Mouse (Mus musculus): ENCODE results near the gene Tmem266. TPM values are rescaled to one million over a fixed set of nuclear protein-coding genes. Genes with fewer than 3 reads are reported as not detected.

The Tmem266 gene
- polyA plus RNA-seq, 1 experiment from 2014 or later, result 7.0 TPM

DNA sequence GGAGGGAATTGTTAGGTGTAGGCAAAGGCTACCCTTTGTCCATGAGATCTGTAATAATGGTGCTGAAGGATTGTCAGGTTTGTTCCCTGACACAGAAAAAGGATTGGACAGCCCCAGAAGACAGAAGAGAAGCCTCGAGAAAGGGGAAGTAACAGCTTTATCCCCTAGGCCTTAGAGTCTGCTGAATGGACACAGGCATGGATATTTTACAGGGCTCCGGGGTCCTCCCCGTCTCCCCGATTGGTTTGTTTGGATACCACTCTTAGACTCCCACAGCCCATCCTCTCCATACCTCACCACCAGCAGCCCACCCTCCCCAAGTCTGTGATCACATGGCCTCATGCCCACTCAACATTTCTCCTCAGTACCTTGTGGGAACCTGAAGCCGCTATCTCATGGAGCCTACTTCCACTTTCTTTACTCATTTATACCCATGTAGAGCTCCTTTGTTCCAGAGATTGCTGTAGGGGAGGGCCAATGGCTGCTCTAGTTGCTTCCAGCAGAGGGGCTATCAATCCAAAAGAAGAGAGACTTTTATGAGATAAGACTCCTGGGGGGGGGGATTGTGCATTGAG lies 112.6 kb downstream of the Tmem266 start:
- no peaks in the 10 kb centered on the region for H3K27me3 ChIP-seq (ENCODE audit: control insufficient read depth, insufficient read depth, low read depth, low read length)
- H3K4me3 ChIP-seq (ENCODE audit: low read depth, low read length), result no peak overlapping the region
- no peak overlapping the region for H3K9ac ChIP-seq (ENCODE audit: low read depth, low read length)
- H3K36me3 ChIP-seq (ENCODE audit: control insufficient read depth, insufficient read depth, low read length), result no peaks in the 10 kb centered on the region
- 99% methylated on average over 5 of the region's 5 CpGs for WGBS
- H3K9me3 ChIP-seq (replicated peaks; ENCODE audit: control insufficient read depth, low read length, poor library complexity, severe bottlenecking), result no peaks in the 10 kb centered on the region
- no peaks in the 10 kb centered on the region for H3K4me1 ChIP-seq (ENCODE audit: control insufficient read depth, insufficient read depth, low read length)
- no peak overlapping the region for H3K27ac ChIP-seq (ENCODE audit: low read length)
- no peak for ATAC-seq
- H3K4me2 ChIP-seq (ENCODE audit: low read length), result no peak overlapping the region

DNA sequence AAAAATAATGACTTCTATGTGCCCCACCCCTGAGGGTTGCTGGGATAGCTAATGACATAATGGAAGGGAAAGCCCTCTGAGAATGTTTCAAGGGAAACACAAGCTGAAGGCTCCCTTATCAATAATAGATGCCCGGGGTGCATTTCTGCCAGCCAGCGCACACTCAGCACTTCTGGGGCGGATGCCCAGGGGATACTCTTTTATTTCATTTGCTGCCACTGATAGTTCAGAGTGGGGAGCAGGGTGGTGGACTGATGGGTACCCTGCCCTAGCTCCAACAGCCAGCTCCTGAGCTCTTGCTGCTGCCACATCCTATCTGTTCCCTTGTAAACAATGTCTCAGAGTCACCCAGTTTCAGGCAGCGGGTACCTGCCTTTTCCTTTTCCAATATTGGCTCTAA lies 120.8 kb downstream of the Tmem266 start:
- no peak overlapping the region for H3K4me3 ChIP-seq (ENCODE audit: low read depth, low read length)
- no peaks in the 10 kb centered on the region for H3K27me3 ChIP-seq (ENCODE audit: control insufficient read depth, insufficient read depth, low read depth, low read length)
- H3K4me2 ChIP-seq (ENCODE audit: low read length), result no peak overlapping the region
- no peaks in the 10 kb centered on the region for H3K4me1 ChIP-seq (ENCODE audit: control insufficient read depth, insufficient read depth, low read length)
- H3K9ac ChIP-seq (ENCODE audit: low read depth, low read length), result no peak overlapping the region
- H3K9me3 ChIP-seq (replicated peaks; ENCODE audit: control insufficient read depth, low read length, poor library complexity, severe bottlenecking), result no peaks in the 10 kb centered on the region
- WGBS, result 85% methylated on average over 4 of the region's 4 CpGs
- H3K27ac ChIP-seq (ENCODE audit: low read length), result no peak overlapping the region
- no peaks in the 10 kb centered on the region for H3K36me3 ChIP-seq (ENCODE audit: control insufficient read depth, insufficient read depth, low read length)
- ATAC-seq, result no peak

DNA sequence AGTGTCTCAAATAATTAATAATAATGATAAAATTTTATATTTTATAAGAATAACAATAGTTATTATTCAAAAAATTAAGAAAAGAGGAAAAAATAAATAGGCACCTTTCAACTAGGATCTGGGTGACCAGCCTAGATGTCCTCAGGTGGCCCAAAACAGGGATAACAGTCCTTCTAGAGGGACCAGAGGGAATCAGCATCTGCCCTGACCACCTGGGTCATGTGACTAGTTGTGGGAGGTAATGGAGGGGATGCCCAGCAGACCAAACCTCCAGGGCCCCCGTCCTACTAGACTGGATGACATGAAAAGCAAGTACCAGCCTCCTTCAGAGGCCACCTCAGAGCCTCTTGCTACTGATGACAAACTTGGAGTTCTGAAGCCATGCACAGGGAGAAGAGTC lies 122.4 kb downstream of the Tmem266 start:
- no peak for ATAC-seq
- H3K27me3 ChIP-seq (ENCODE audit: control insufficient read depth, insufficient read depth, low read depth, low read length), result no peaks in the 10 kb centered on the region
- 62% methylated on average over 1 of the region's 1 CpGs for WGBS

DNA sequence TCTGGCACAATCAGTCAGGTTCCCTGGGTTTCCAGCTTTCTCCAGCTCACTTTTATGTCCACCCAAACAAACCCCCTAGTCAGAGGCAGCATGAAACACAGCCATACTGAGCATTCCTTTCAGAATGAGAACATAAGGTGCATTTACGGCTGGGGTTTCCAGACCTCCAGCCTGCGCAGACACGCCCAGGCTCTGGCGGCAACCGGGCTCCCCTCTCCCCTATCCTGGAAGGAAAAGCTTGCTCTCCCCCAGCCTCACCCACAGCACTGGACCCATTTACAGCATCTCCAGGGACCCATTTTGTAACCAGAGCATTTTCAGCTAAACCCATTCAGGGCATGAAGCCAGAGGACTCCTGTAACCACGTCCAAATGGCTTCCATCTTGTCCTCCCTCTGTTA lies 123.3 kb downstream of the Tmem266 start:
- H3K4me1 ChIP-seq (ENCODE audit: control insufficient read depth, insufficient read depth, low read length), result no peaks in the 10 kb centered on the region
- H3K36me3 ChIP-seq (ENCODE audit: control insufficient read depth, insufficient read depth, low read length), result no peaks in the 10 kb centered on the region
- H3K9ac ChIP-seq (ENCODE audit: low read depth, low read length), result no peak overlapping the region
- no peak overlapping the region for H3K4me2 ChIP-seq (ENCODE audit: low read length)
- H3K9me3 ChIP-seq (replicated peaks; ENCODE audit: control insufficient read depth, low read length, poor library complexity, severe bottlenecking), result no peaks in the 10 kb centered on the region
- no peak for ATAC-seq
- no peaks in the 10 kb centered on the region for H3K27me3 ChIP-seq (ENCODE audit: control insufficient read depth, insufficient read depth, low read depth, low read length)
- no peak overlapping the region for H3K4me3 ChIP-seq (ENCODE audit: low read depth, low read length)
- 89% methylated on average over 6 of the region's 6 CpGs for WGBS
- no peak overlapping the region for H3K27ac ChIP-seq (ENCODE audit: low read length)

More for the DNA sequence above, 122.4 kb downstream of the Tmem266 start:
- H3K36me3 ChIP-seq (ENCODE audit: control insufficient read depth, insufficient read depth, low read length), result no peaks in the 10 kb centered on the region
- H3K9me3 ChIP-seq (replicated peaks; ENCODE audit: control insufficient read depth, low read length, poor library complexity, severe bottlenecking), result no peaks in the 10 kb centered on the region
- no peak overlapping the region for H3K27ac ChIP-seq (ENCODE audit: low read length)
- no peak overlapping the region for H3K4me2 ChIP-seq (ENCODE audit: low read length)
- no peak overlapping the region for H3K9ac ChIP-seq (ENCODE audit: low read depth, low read length)
- H3K4me1 ChIP-seq (ENCODE audit: control insufficient read depth, insufficient read depth, low read length), result no peaks in the 10 kb centered on the region
- H3K4me3 ChIP-seq (ENCODE audit: low read depth, low read length), result no peak overlapping the region

DNA sequence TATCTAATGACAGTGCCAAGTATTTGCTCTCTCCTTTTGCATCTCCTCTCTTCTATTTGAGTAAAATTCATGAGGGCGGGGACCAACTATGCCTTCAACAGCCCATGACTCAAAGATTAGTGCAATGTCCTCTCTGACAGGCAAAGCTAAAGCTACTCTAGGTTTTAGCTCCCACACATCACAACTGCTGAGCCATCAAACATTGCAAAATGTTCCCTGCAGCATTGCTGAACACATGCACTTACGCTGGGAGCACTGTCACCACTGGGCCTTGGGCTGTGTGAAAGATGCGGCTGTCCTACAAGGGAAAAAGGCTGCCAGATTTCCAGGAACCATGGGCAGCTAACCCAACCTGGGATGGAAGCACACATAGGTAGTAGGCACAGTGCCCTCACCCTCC lies 124.7 kb downstream of the Tmem266 start:
- Histone ChIP-seq H3K9ac (ENCODE audit: low read depth, low read length) (no peak overlapping the region), H3K4me2 (ENCODE audit: low read length) (no peak overlapping the region), H3K36me3 (ENCODE audit: control insufficient read depth, insufficient read depth, low read length) (no peaks in the 10 kb centered on the region), H3K4me3 (ENCODE audit: low read depth, low read length) (no peak overlapping the region), H3K27ac (ENCODE audit: low read length) (no peak overlapping the region), H3K27me3 (ENCODE audit: control insufficient read depth, insufficient read depth, low read depth, low read length) (no peaks in the 10 kb centered on the region), H3K4me1 (ENCODE audit: control insufficient read depth, insufficient read depth, low read length) (no peaks in the 10 kb centered on the region), H3K9me3 (replicated peaks; ENCODE audit: control insufficient read depth, low read length, poor library complexity, severe bottlenecking) (no peaks in the 10 kb centered on the region)
- WGBS, result 96% methylated on average over 3 of the region's 3 CpGs
- no peak for ATAC-seq

DNA sequence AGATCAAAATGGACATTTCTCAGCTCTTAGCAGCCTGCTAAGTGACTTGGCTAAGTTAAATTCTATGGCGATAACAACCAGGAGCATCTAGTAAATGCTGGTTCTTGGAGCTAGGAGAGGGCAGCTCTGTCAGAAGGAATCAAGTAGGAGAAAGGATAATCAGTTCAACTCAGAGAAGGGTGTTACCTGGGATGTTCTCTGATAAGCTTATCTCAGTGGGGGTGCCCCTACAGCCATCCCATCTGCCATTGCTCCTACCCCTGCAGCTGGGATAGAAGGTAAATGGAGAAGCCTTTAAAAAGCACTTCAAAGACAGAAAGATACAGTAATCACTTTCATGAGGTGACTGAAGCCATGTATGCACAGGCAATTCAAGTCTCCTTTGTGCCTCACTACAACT lies 126.2 kb downstream of the Tmem266 start:
- no peaks in the 10 kb centered on the region for H3K4me1 ChIP-seq (ENCODE audit: control insufficient read depth, insufficient read depth, low read length)
- no peaks in the 10 kb centered on the region for H3K9me3 ChIP-seq (replicated peaks; ENCODE audit: control insufficient read depth, low read length, poor library complexity, severe bottlenecking)
- no peak overlapping the region for H3K9ac ChIP-seq (ENCODE audit: low read depth, low read length)
- no peak for ATAC-seq
- 100% methylated on average over 1 of the region's 1 CpGs for WGBS
- H3K4me2 ChIP-seq (ENCODE audit: low read length), result no peak overlapping the region
- no peaks in the 10 kb centered on the region for H3K27me3 ChIP-seq (ENCODE audit: control insufficient read depth, insufficient read depth, low read depth, low read length)
- H3K27ac ChIP-seq (ENCODE audit: low read length), result no peak overlapping the region
- H3K36me3 ChIP-seq (ENCODE audit: control insufficient read depth, insufficient read depth, low read length), result no peaks in the 10 kb centered on the region
- H3K4me3 ChIP-seq (ENCODE audit: low read depth, low read length), result no peak overlapping the region

DNA sequence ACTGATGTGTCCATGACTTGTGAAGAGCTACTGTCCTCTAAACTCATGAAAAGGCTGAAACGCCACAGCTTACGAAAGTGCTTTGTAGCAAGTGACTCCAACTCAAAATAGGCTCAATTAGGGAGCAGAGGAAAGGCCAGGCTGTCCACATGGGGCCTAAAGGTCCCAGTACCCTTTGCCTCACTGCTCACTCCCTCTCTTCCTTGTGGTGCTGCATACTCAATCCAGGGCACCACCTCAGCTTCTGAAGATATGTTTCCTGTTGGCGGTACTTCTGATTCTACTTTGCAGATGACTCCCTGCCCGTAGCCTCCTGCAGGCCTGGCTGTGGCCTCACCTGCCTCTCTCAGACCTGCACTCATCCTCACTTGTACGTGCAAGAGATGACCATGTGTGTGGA lies 126.7 kb downstream of the Tmem266 start:
- H3K36me3 ChIP-seq (ENCODE audit: control insufficient read depth, insufficient read depth, low read length), result no peaks in the 10 kb centered on the region
- no peak overlapping the region for H3K27ac ChIP-seq (ENCODE audit: low read length)
- H3K27me3 ChIP-seq (ENCODE audit: control insufficient read depth, insufficient read depth, low read depth, low read length), result no peaks in the 10 kb centered on the region
- H3K9me3 ChIP-seq (replicated peaks; ENCODE audit: control insufficient read depth, low read length, poor library complexity, severe bottlenecking), result no peaks in the 10 kb centered on the region
- H3K4me1 ChIP-seq (ENCODE audit: control insufficient read depth, insufficient read depth, low read length), result no peaks in the 10 kb centered on the region
- H3K4me3 ChIP-seq (ENCODE audit: low read depth, low read length), result no peak overlapping the region
- H3K4me2 ChIP-seq (ENCODE audit: low read length), result no peak overlapping the region
- no peak for ATAC-seq
- no peak overlapping the region for H3K9ac ChIP-seq (ENCODE audit: low read depth, low read length)
- WGBS, result 87% methylated on average over 5 of the region's 5 CpGs

DNA sequence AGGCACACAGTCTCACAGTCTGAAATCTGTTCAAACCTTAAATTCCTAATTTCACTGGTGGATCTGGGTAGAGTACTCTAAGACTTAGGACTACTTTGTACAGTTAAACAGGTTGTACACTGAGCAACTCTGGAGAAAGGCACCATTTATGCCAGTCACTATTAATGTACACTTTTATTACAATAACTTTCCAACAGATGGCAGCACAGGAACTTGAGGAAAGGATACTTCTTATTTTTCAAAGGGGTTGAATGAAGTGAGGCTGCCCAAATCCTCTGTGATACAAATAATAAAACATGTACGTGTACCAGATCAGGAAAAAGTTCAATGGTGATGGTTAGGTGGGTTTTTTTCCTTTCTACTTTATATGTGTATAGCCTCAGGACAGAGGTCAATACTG lies 141.7 kb downstream of the Tmem266 start:
- no peak overlapping the region for H3K9ac ChIP-seq (ENCODE audit: low read depth, low read length)
- H3K4me3 ChIP-seq (ENCODE audit: low read depth, low read length), result no peak overlapping the region
- no peaks in the 10 kb centered on the region for H3K4me1 ChIP-seq (ENCODE audit: control insufficient read depth, insufficient read depth, low read length)
- no peaks in the 10 kb centered on the region for H3K27me3 ChIP-seq (ENCODE audit: control insufficient read depth, insufficient read depth, low read depth, low read length)
- H3K4me2 ChIP-seq (ENCODE audit: low read length), result no peak overlapping the region
- no peaks in the 10 kb centered on the region for H3K9me3 ChIP-seq (replicated peaks; ENCODE audit: control insufficient read depth, low read length, poor library complexity, severe bottlenecking)
- H3K27ac ChIP-seq (ENCODE audit: low read length), result no peak overlapping the region
- no peak for ATAC-seq
- WGBS, result 32% methylated on average over 1 of the region's 1 CpGs
- no peaks in the 10 kb centered on the region for H3K36me3 ChIP-seq (ENCODE audit: control insufficient read depth, insufficient read depth, low read length)

DNA sequence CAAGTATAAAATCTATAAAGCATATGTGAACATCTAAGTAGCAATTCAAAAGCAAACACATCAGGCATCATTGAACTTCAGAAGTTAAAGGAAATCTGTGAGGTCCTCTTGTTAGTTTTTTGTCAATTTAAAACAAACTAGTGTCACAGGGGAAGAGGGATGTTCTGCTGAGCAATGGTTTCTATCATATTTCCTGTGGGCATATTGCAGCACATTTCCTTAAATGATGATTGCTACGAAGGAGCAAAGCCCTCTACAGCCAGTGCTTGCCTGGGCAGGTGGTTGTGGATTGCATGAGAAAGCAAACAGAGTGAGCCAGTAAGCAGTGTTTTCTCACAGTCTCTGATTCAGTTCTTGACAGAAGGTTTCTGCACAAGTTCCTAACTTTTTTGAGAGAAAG lies 149.4 kb downstream of the Tmem266 start:
- no peak for ATAC-seq
- WGBS, result 88% methylated on average over 1 of the region's 1 CpGs
- Histone ChIP-seq H3K4me1 (ENCODE audit: control insufficient read depth, insufficient read depth, low read length) (no peaks in the 10 kb centered on the region), H3K27me3 (ENCODE audit: control insufficient read depth, insufficient read depth, low read depth, low read length) (no peaks in the 10 kb centered on the region), H3K9ac (ENCODE audit: low read depth, low read length) (no peak overlapping the region), H3K27ac (ENCODE audit: low read length) (no peak overlapping the region), H3K4me2 (ENCODE audit: low read length) (no peak overlapping the region), H3K9me3 (replicated peaks; ENCODE audit: control insufficient read depth, low read length, poor library complexity, severe bottlenecking) (no peaks in the 10 kb centered on the region), H3K4me3 (ENCODE audit: low read depth, low read length) (no peak overlapping the region), H3K36me3 (ENCODE audit: control insufficient read depth, insufficient read depth, low read length) (no peaks in the 10 kb centered on the region)

Measured in midbrain, embryonic 16.5 days (tissue).